Mouse (Mus musculus) splenic B cell, adult 2 months (primary cell): ENCODE results near the gene Zrsr1.

Experiments
- DNase-seq: peaks from one replicate; pipeline ENCODE4 v3.0.0-alpha.2; 2011; ENCODE audit warnings: low read depth, low spot score
- H3K27me3 ChIP-seq: 2 replicates; pipeline ENCODE4 v1.6.1; 2012; ENCODE audit warnings: mild to moderate bottlenecking, low read length, moderate library complexity, mixed read lengths; ENCODE audit not compliant: control insufficient read depth, poor library complexity, insufficient read depth, severe bottlenecking
- H3K36me3 ChIP-seq: 2 replicates; pipeline ENCODE4 v1.6.1; 2012; ENCODE audit warnings: mild to moderate bottlenecking, low read length, moderate library complexity, mixed read lengths; ENCODE audit not compliant: control insufficient read depth, poor library complexity, insufficient read depth, severe bottlenecking

Gene Zrsr1

GRCm38 (mm10) chr11:22956830-22957229 is 15.0 kb upstream of the Zrsr1 start:
- H3K27me3 ChIP-seq, result no peaks in the 10 kb centered on the region
- H3K36me3 ChIP-seq, result peaks cover 2% of the 10 kb centered on the region; the same call in 1 of the 2 replicates
- peak; percentile 76 for DNase-seq

GRCm38 (mm10) chr11:22957791-22958374 is 13.9 kb upstream of the Zrsr1 start:
- peaks cover 2% of the 10 kb centered on the region; the same call in 1 of the 2 replicates for H3K36me3 ChIP-seq
- DNase-seq, result peak; percentile 59
- no peaks in the 10 kb centered on the region for H3K27me3 ChIP-seq

- no peaks in the 10 kb centered on the region for H3K27me3 ChIP-seq
- no peaks in the 10 kb centered on the region for H3K36me3 ChIP-seq
- no peak for DNase-seq
These were observed 9.7 kb upstream of the Zrsr1 start for GRCm38 (mm10) chr11:22962101-22962500.

- no peaks in the 10 kb centered on the region for H3K36me3 ChIP-seq
- DNase-seq, result no peak
- H3K27me3 ChIP-seq, result no peaks in the 10 kb centered on the region
These were observed 7.4 kb upstream of the Zrsr1 start for GRCm38 (mm10) chr11:22964401-22964800.

GRCm38 (mm10) chr11:22965503-22965902 is 6.3 kb upstream of the Zrsr1 start:
- peak; percentile 54 for DNase-seq
- Histone ChIP-seq H3K36me3 (no peaks in the 10 kb centered on the region), H3K27me3 (no peaks in the 10 kb centered on the region)

- H3K27me3 ChIP-seq, result no peaks in the 10 kb centered on the region
- DNase-seq, result peak; percentile 73
- no peaks in the 10 kb centered on the region for H3K36me3 ChIP-seq
These were observed 2.3 kb upstream of the Zrsr1 start for GRCm38 (mm10) chr11:22969486-22969885.

GRCm38 (mm10) chr11:22970546-22970945 is 1.3 kb upstream of the Zrsr1 start:
- DNase-seq, result no peak
- Histone ChIP-seq H3K36me3 (no peaks in the 10 kb centered on the region), H3K27me3 (no peaks in the 10 kb centered on the region)

- peak; percentile 86 for DNase-seq
- H3K36me3 ChIP-seq, result peaks cover under 1% of the 10 kb centered on the region; the same call in 1 of the 2 replicates
These were observed 1.1 kb downstream of the Zrsr1 start for GRCm38 (mm10) chr11:22972746-22973526.

GRCm38 (mm10) chr11:22973599-22973998 is 1.8 kb downstream of the Zrsr1 start:
- H3K27me3 ChIP-seq, result no peaks in the 10 kb centered on the region
- DNase-seq, result no peak

More at GRCm38 (mm10) chr11:22972746-22973526, 1.1 kb downstream of the Zrsr1 start:
- no peaks in the 10 kb centered on the region for H3K27me3 ChIP-seq

GRCm38 (mm10) chr11:22978215-22978614 is 6.4 kb downstream of the Zrsr1 start:
- DNase-seq, result no peak
- Histone ChIP-seq H3K36me3 (peaks cover 3% of the 10 kb centered on the region; the same call in 1 of the 2 replicates), H3K27me3 (no peaks in the 10 kb centered on the region)

More at GRCm38 (mm10) chr11:22973599-22973998, 1.8 kb downstream of the Zrsr1 start:
- H3K36me3 ChIP-seq, result peaks cover 3% of the 10 kb centered on the region; the same call in 1 of the 2 replicates

GRCm38 (mm10) chr11:22978711-22979110 is 6.9 kb downstream of the Zrsr1 start:
- Histone ChIP-seq H3K36me3 (peaks cover 3% of the 10 kb centered on the region; the same call in 1 of the 2 replicates), H3K27me3 (no peaks in the 10 kb centered on the region)
- no peak for DNase-seq

- H3K27me3 ChIP-seq, result no peaks in the 10 kb centered on the region
- no peak for DNase-seq
- peaks cover 3% of the 10 kb centered on the region; the same call in 1 of the 2 replicates for H3K36me3 ChIP-seq
These were observed 7.4 kb downstream of the Zrsr1 start for GRCm38 (mm10) chr11:22979221-22979620.

- no peak for DNase-seq
- H3K36me3 ChIP-seq, result peaks cover 3% of the 10 kb centered on the region; the same call in 1 of the 2 replicates
- no peaks in the 10 kb centered on the region for H3K27me3 ChIP-seq
These were observed 9.2 kb downstream of the Zrsr1 start for GRCm38 (mm10) chr11:22981041-22981440.

- peaks cover 3% of the 10 kb centered on the region; the same call in 1 of the 2 replicates for H3K36me3 ChIP-seq
- DNase-seq, result no peak
These were observed 9.7 kb downstream of the Zrsr1 start for GRCm38 (mm10) chr11:22981543-22981950.

More at GRCm38 (mm10) chr11:22981543-22981950, 9.7 kb downstream of the Zrsr1 start:
- H3K27me3 ChIP-seq, result no peaks in the 10 kb centered on the region
